Mouse (Mus musculus) mesoderm, embryonic 11.5 days (tissue): ENCODE results near the gene Wdr1.

ENCODE experiments used
- DNase-seq: peaks from one replicate; pipeline ENCODE4 v3.0.0-alpha.2; 2012; ENCODE audit warnings: low read depth, low spot score

Wdr1 gene

DNA sequence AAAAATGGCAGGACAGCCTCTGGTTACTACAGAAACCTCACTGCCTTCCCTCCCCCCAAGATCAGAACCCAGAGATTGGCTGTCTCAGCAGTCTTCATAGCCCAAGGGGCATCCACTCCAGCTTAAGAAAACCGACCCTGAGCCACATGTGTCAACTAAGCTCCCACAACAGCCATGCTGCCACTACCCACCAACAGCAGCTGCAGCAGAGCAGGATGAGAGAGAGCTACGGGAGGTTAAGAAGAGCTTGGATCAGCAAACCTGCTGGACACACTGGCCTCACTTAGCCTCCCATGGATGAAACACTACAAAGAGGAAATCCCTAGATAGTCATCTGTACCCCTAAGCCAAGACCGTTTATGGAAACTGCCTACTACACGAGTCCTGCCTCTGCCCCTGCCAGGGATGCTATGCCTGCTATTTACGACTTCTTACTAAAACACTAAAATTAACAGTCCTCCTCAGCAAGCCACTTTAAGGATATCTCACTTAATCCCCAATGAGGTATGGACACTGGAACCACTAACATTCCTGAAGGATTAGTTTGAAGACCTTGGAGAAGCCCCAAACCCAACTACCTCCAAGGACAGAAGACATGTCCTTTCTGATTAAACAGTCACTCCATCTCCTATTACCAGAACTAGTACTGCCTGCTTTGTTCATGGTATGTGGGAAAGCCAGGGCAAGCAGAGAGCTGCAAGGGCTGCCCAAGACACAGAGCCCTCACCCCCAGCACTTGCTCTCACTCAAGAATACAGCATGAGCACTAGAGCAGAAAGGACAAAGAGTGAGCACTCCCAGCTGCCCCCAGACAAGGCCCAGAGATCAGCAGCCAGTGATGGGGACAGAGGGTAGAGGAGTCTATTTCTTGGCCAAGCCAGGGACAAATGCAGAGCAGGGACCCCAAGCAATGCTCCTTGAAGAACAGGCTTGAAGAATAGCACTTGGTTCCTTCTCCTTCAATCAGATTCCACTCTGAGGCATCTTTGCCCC lies 18.3 kb downstream of the Wdr1 start:
- DNase-seq: no peak

DNA sequence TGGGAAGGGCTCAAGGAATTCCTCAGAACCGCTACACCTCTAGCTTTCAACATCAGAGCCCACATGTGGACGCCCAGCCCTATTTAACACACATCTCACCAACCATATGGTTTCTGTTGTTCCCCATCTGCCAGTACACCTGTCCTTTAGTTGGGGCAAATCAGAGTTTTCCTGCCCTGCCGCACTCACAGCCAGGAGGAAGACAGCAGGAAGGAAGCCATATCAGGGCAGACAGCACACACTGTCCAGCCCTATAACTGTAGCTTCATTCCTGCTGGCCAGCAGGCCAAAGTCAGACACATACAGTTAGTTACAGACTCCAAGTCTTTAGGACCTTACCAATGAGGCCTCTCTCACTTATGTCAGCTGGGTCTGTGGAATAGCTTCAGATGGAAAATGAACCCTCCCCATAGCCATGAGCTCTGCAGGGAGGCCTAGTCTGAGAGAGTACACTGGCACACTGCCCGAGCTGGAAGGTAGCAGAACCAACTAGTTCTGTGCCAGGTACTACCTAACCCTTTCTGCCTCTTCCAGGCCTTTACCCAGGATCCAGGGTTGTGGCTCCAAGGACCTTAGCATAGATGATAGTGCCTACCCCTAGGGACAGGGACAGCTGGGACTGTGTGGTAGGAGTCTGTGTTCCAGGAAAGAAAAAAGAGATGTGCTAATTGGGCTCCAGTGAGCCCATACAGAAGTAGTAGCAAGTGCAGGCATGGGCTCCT lies 19.4 kb downstream of the Wdr1 start:
- DNase-seq: no peak

DNA sequence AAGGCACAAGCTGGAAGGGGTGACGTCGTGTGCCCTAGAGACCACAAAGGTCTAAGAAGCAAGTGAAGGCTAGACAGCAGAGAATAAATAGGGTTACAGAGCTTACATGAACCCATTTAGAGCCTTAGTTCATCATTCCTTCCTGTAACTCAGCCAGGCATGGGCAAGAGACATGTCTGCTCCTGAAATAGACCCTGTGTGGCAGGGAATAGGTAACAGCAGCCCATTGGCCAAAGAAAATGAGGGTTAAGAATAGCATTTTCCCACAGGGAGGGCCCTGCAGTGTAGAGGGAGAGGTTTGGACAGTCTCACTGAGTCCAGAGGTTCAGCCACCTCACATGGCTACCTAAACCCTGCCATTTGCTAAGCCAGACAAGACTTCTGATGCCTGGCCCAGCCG lies 21.3 kb downstream of the Wdr1 start:
- DNase-seq: no peak

DNA sequence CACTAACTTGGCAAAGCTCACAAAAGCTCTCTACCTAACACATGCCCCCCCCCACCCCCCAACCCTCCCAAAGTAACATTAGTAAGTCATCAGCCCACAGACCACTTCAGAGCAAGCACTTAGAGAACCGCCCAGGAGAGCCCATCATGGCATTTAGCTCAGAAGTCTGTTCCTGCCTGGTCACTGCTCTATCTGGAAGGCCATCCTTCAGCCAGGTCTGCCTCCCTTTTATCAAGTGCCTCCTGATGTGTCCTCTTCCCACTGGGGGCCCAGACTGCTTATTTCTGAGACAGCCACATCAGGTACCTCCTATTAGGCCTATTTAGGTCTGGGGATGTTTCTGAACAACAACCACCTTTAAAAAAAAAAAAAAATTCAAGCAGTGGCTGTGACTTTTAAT lies 22.1 kb downstream of the Wdr1 start:
- no peak for DNase-seq

DNA sequence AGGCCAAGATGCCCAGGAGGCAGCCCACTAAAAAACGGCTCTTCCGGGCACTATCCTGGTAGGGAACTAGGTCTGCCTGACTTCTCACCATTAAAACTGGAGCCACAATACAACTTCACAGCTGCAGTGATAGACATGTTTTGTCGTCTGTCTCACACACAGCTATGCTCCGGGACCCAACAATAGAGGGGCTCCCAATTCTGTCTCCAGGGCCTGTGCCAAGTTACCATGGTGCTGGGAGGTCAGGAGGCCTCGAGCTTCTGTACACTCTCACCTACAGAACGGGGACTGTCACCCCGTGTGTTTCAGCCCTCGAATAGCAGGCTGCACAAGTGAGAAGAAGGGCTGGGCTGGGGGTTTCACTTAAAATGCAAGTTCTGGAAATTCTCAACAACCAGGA lies 24.5 kb downstream of the Wdr1 start:
- no peak for DNase-seq

DNA sequence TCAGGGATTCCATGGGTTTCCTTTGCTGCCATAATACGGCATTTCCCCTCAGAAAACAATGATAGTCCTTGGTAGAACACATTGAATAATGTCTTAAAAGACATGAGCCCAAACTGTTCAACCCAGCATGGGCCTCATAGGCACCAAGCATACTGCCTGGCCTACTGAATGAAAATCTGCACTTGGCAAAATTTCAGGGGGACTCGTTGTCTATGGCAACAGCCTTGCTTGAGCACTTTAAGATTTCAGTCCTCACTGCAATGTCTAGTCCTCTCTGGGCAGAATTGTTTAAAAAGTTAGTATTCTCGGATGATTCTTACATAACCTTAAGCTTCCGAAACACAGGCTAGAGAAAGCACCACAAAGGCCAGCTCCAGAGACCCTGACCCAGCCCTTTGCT lies 25.2 kb downstream of the Wdr1 start:
- DNase-seq: no peak

DNA sequence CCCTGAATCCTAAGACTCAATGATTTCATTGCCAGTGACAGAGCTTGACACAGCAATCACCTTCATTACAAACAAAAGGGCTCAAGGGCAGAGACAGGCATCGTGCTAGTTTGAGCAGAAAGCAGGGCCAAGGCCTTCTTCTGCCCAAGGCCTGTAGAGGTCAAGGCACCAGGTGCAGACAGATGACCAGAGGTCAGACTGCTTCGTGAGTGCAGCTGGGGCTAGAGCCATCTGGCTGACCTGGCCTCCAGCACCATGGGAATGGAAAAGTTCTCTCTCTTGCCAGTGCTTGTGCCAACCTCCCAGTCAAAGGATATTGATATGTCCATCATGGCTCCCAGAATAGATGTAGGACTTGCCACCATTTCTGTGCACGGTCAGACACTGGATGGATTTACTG lies 26.2 kb downstream of the Wdr1 start:
- DNase-seq: no peak

DNA sequence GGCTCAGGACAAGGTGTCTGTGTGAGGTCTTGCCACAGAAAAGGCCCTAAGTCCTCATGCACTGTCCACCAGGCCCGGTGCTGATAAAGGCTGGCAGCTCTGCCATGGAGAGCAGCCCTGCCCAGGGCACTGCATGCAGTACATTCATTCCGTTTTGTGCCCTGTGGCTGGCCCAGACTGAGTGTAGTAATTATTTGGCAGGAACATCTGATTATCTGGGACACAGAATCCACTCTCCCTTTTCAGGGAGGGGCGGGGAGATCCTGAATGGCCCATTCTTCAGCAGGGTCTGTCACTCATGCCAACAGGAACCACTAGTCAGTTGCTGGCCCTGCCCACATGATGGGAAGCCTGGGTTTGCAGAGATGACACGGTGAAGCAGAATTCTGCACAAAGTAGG lies 30.9 kb downstream of the Wdr1 start:
- no peak for DNase-seq

DNA sequence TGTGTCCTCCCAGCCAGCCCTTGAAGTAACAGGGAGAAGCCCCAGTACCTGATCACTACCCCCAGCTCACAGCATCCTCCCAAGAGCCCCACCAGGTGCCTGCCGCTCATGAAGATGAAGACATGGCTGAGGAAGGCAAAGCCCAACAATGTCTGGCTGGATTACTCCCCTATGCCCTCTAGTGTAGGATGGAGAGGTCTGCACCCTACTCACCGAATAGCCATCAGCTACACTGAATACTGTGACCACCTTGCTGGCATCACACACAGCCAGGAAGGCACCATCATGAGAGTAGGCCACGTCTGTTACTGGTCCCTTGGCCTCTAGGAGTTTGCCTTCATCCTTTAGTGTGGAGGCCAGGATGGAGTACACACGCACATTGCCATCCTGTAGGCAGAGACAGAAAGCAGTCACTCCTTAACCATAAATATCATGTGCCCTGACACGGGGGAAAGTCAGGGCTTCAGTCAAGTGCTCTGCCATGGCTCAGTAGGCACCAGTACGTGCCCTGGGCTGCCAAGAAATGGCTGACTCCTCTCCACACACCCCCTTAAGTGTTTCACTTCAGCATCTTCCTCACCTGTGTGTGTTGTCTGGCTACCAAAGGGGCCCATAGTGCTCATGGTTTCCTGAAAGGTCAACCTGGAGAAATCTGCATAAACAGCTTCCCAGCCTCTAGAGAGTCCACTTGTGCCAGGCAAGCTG lies 33.1 kb downstream of the Wdr1 start:
- DNase-seq: peak; percentile 25

DNA sequence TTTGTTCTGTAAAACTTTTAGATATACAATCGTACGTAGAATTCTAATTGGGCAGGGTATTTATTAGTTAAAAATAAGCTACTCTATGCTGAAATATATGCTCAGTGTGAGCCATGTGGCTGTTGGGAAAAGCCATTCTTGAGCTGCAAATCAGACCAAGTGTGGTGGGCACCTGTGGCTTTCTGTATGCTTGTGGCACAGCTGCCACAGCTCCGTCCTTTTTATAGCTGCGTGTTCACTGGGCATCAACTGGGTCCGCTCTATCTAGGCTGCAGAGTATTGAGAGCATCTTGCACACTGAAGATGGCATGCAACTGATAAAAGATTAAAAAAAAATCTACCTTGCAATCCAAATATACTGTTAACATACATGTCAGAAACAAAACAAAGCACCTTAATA lies 40.0 kb downstream of the Wdr1 start:
- no peak for DNase-seq

DNA sequence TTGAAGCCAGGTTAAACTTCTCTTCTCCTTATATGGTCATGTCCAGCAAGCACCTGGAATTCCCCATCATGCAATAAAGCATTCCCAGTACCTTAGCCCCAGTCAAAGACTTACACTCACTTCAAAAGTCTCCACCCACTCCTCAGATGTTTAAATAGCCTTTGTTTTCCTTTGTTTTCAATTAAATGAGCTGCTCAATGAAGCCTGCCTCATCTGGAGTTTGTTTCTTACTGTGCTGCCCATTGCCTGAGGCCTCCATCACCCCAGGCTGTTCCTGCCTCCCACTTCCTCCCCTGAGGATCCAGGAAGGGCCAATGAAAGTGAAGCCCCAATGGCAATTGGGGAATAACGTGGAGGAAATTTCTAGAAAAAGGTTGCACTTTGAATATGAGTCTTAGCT lies 42.2 kb downstream of the Wdr1 start:
- DNase-seq: no peak

DNA sequence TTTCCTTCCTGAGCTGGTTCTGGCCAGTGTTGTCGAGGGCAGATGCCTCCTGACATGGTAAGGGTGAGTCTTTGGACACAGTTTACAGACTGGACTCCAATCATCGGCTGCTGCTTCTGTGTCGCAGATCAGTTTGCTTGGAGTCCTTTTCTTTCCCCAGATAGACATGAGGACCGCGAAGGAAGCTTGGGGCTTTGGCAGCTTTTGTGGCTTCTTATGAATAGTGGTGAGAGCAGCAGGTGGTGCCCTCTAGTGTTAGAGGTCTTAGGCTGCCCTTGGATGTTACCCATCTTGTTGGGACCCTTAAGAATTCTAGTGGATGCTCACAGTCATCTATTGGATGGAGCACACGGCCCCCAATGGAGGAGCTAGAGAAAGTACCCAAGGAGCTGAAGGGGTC lies 46.8 kb downstream of the Wdr1 start:
- peak; percentile 24 for DNase-seq

DNA sequence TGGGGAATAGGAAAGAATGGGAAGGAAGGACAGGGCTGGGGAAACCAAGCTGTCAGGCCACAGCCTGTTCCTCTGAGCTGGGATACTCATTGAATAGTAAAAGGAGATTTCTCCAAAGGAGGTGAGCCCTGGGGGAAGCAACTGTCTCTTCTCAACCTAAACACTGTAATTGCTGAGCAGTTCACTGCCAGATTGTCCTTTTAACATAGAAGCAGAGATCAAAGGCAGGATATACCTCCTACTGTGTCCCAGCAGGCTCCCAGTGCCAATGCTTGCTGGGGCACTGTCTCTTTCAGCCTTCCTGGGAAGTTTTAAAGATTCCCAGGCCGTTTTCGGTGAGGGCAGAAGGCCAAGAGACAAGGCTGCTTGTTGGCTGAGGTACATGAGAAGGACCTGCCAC lies 50.0 kb downstream of the Wdr1 start:
- DNase-seq: no peak

DNA sequence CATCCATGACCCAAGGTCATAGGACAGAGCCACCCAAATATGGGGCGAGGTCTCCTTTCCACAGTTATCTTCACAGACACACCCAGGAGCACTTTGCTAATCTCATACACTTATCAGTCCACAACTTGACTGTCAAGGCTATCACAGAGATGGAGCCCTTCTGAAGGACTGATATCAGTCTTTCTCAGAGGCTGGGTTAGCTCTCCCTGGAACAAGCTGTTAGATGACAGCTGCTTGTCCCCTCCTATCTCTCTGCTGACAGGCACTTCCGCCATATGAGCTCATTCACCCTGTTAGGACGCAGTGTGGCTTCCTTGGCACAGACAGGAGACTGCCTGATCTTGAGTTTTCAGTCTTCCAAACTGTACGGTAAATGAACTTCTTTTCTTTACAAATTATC lies 53.5 kb downstream of the Wdr1 start:
- no peak for DNase-seq

DNA sequence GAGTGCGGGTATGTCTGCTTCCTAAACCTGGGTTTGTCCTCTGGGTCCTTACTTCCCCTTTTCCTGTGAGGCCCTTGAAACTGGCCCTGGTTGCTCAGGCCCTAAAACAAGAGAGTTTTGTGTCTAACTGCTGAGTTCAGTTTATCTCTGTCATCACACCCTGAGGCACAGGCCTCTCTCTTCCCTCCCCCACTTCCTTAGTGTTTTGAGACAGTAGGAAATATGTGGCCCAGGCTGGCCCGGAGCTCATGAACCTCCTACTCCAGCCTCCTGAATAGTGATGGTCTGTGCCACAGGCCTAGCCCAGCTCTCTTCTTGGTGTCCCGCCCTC lies 57.6 kb downstream of the Wdr1 start:
- no peak for DNase-seq

DNA sequence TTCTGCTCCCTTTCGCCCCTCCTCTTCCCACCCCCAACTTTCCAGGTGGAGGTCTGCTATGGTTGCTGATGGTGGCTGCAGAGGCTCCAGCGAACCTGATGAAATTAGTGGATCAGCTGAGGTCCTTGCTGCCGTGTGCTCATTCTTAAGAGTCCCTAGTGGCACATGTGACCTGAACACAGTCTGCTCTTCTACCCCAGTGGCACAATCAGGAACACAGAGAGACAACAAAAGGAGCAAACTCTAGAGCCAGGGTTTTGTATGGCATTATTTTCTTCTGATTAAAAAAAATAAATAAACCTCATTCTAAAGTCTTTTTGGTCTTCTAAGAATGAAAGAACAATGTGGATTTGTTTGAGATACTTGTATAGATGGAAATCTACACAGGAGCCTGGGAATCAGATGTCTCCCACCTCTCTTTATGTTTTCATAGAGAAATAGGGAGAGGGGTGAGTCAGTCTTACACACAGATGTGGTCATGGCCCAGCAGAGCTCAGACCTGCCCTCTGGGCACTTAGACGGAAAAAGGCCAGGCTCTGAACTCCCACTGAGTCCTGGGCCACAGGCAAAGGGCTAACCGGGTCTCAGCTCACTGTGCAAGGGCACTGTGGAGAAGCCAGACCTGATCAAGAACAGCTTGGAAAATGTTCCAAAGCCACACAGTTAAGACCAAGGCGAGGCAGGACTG lies 58.1 kb downstream of the Wdr1 start:
- DNase-seq: no peak

DNA sequence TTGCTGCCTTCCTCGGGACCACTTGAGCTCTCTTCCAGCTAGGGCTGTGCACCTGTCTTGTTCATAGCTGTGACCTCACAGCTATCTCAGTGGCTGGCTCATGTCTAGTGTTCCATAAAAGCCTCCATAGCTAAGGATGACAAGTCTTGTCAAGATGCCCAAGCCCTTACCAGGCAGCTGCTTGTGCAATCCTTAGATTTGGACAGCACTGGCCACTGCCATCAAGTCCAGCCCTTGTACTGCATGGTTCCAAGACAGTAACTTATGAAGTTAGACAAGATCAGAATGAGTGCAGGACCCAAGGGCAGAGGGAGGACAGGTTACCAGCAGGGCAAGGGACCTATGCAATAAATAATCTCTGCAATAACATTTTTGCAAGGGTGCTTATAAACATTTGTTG lies 58.9 kb downstream of the Wdr1 start:
- no peak for DNase-seq

DNA sequence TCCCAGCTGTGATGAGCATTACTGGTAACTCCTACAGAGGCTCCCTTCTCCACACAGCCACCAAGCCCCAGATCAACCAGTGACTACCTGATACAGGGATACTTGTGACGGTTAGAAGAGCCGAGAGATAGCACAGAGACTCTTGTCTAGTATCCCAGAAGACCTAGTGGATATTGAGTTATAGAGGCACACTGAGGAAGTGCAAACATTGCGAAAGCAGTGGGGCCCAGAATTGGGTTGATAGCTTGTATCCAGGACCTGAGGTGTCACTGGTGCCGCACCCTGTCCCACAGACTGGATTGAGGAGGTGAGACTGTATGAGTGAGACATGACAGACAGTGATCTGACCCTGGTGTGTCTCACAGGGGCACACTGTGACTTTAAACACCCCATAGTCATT lies 60.0 kb downstream of the Wdr1 start, which contains the start of gene Slc2a9:
TSS of gene Slc2a9 (minus strand) at position 152 of the 400 bp plus-strand sequence.
- no peak for DNase-seq

DNA sequence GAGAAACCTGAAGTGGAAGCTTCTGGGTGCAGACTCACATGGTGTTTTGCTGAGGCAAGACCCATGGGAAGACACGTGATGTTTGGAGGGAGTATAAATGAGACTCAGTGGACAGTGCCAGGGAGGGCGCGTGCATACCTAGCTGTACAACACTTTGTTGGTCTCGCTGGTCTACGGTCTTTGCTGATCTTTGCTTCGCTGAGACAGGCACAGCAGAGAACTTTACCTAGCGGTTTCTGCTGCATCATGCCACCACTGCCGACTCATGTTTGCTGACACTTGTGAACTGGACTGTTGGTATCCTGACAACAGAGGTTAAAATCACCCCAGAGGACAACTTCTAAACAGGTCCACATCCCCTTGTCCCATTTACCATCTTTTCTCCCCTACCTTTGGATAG lies 63.0 kb downstream of the Wdr1 start:
- no peak for DNase-seq

DNA sequence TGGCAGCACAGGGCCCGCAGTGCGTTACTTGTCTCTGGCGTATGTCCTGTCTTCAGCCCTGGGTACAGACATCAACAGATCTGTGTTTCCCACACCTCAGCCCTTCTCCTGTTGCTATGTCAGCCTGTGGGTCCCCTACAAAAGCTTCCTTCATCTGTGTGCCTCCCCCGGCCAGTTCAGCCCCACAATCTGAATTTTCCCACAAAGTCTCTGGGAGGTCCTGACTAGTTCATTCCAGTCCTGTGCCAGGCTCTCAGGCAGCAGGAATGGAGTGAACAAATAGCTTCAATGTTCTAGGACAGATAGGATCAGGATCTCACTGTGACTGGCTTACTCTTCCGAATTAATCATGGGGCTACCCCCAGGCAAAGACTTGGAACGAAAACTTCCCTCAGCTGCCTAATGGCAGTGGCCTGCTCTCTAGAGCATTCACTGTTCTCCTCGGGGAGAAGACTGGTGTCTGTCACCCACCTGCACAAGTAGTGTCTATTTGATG lies 63.7 kb downstream of the Wdr1 start:
- no peak for DNase-seq

DNA sequence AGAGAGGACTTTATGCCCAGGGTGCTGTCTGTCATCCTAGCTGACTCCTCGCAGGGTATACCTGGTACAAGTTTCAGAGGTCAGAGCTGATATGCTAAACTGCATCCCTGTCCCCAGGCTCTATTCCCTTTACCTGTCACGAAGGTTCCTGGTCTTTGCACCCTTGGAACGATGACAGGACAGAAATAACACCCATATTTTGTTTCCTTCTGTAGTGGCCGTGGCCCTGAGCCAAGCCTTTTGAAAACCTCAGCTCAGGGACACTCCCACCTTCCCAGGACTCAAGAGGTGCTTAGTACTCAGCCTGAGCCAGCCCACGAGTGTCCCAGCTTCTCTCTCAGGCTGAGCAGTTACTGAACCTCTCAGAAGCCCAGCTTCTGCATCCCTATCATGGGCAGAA lies 64.5 kb downstream of the Wdr1 start:
- DNase-seq: no peak
